Mouse (Mus musculus): Measurements from ENCODE around the gene Dusp16. TPM values are rescaled to one million over a fixed set of nuclear protein-coding genes. Genes with fewer than 3 reads are reported as not detected.

The Dusp16 gene
- polyA plus RNA-seq, 1 experiment from 2014 or later: 10.1 TPM

DNA sequence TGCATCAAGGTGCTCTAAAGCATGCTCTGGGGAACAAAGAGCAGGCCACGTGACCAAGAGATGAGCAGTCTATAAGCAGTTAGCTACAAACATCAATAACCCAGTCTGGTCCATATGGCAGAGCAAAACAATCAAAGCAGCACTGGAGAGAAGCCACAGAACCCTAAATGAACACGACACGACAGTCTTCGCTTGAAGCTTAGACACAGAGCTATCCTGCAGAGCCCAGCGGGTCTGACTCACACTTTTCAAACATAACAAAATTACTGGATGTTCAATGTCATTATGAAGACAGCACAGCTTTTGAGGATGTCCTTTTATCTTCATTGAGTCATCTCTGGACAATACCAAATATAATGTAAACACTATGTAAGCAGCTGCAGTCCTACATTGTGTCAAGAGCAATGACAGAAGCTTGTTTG lies 58.6 kb downstream of the Dusp16 start:
- TF ChIP-seq CTCF (IDR thresholded peaks at IDR 0.05; ENCODE audit: low read depth): no peak
- DNase-seq (ENCODE audit: low spot score) (no peak), ATAC-seq (replicated peaks; ENCODE audit: low FRiP score, low read depth) (no peak)
- Histone ChIP-seq H3K9ac (ENCODE audit: low read depth, low read length) (no peak overlapping the region), H3K4me3 (replicated peaks; ENCODE audit: low read depth, low read length) (no peak overlapping the region), H3K4me1 (replicated peaks; ENCODE audit: insufficient read depth, low read length) (no peaks in the 10 kb centered on the region), H3K4me2 (ENCODE audit: low read length) (no peak overlapping the region), H3K9me3 (replicated peaks; ENCODE audit: low read length) (no peaks in the 10 kb centered on the region), H3K36me3 (ENCODE audit: insufficient read depth, low read length) (peaks cover 8% of the 10 kb centered on the region; the same call in 1 of the 2 replicates), H3K27me3 (ENCODE audit: insufficient read depth, low read length) (no peaks in the 10 kb centered on the region), H3K27ac (no peak overlapping the region)
- WGBS: 87% methylated on average over 5 of the region's 5 CpGs

GRCm38 (mm10) chr6:134732813-134733212 lies 59.6 kb downstream of the Dusp16 start:
- no peak for TF ChIP-seq CTCF (IDR thresholded peaks at IDR 0.05; ENCODE audit: low read depth)
- no peak overlapping the region for H3K4me2 ChIP-seq (ENCODE audit: low read length)
- 0 out of 2 replicates have a peak, but pooled peaks cover 6% of the 10 kb centered on the region for H3K36me3 ChIP-seq (ENCODE audit: insufficient read depth, low read length)
- WGBS: 91% methylated on average over 8 of the region's 8 CpGs
- H3K9me3 ChIP-seq (replicated peaks; ENCODE audit: low read length): no peaks in the 10 kb centered on the region
- H3K4me3 ChIP-seq (replicated peaks; ENCODE audit: low read depth, low read length): no peak overlapping the region
- no peak overlapping the region for H3K9ac ChIP-seq (ENCODE audit: low read depth, low read length)
- no peak overlapping the region for H3K27ac ChIP-seq
- DNase-seq (ENCODE audit: low spot score) (no peak), ATAC-seq (replicated peaks; ENCODE audit: low FRiP score, low read depth) (no peak)
- H3K27me3 ChIP-seq (ENCODE audit: insufficient read depth, low read length): no peaks in the 10 kb centered on the region
- H3K4me1 ChIP-seq (replicated peaks; ENCODE audit: insufficient read depth, low read length): no peaks in the 10 kb centered on the region

- H3K9ac ChIP-seq (ENCODE audit: low read depth, low read length): no peak overlapping the region
- no peaks in the 10 kb centered on the region for H3K4me1 ChIP-seq (replicated peaks; ENCODE audit: insufficient read depth, low read length)
- DNase-seq (ENCODE audit: low spot score) (no peak), ATAC-seq (replicated peaks; ENCODE audit: low FRiP score, low read depth) (no peak)
- no peak overlapping the region for H3K27ac ChIP-seq
- 0 out of 2 replicates have a peak, but pooled peaks cover 2% of the 10 kb centered on the region for H3K36me3 ChIP-seq (ENCODE audit: insufficient read depth, low read length)
- no peaks in the 10 kb centered on the region for H3K9me3 ChIP-seq (replicated peaks; ENCODE audit: low read length)
- TF ChIP-seq CTCF (IDR thresholded peaks at IDR 0.05; ENCODE audit: low read depth): no peak
- no peak overlapping the region for H3K4me3 ChIP-seq (replicated peaks; ENCODE audit: low read depth, low read length)
- H3K27me3 ChIP-seq (ENCODE audit: insufficient read depth, low read length): no peaks in the 10 kb centered on the region
- 85% methylated on average over 3 of the region's 3 CpGs for WGBS
- no peak overlapping the region for H3K4me2 ChIP-seq (ENCODE audit: low read length)
Observed at GRCm38 (mm10) chr6:134730978-134731377, 61.4 kb downstream of the Dusp16 start.

- H3K9me3 ChIP-seq (replicated peaks; ENCODE audit: low read length): no peaks in the 10 kb centered on the region
- no peak for TF ChIP-seq CTCF (IDR thresholded peaks at IDR 0.05; ENCODE audit: low read depth)
- DNase-seq (ENCODE audit: low spot score) (no peak), ATAC-seq (replicated peaks; ENCODE audit: low FRiP score, low read depth) (no peak)
- H3K4me2 ChIP-seq (ENCODE audit: low read length): no peak overlapping the region
- no peak overlapping the region for H3K9ac ChIP-seq (ENCODE audit: low read depth, low read length)
- 0 out of 2 replicates have a peak, but pooled peaks cover 6% of the 10 kb centered on the region for H3K36me3 ChIP-seq (ENCODE audit: insufficient read depth, low read length)
- H3K27me3 ChIP-seq (ENCODE audit: insufficient read depth, low read length): no peaks in the 10 kb centered on the region
- H3K4me3 ChIP-seq (replicated peaks; ENCODE audit: low read depth, low read length): no peak overlapping the region
- no peak overlapping the region for H3K27ac ChIP-seq
- H3K4me1 ChIP-seq (replicated peaks; ENCODE audit: insufficient read depth, low read length): no peaks in the 10 kb centered on the region
Observed at GRCm38 (mm10) chr6:134725406-134725805, 67.0 kb downstream of the Dusp16 start.

- ATAC-seq (replicated peaks; ENCODE audit: low FRiP score, low read depth) (no peak), DNase-seq (ENCODE audit: low spot score) (no peak)
- TF ChIP-seq CTCF (IDR thresholded peaks at IDR 0.05; ENCODE audit: low read depth): no peak
- H3K27ac ChIP-seq: no peak overlapping the region; the same call in 1 of the 2 replicates
- no peaks in the 10 kb centered on the region for H3K4me1 ChIP-seq (replicated peaks; ENCODE audit: insufficient read depth, low read length)
- no peak overlapping the region for H3K9ac ChIP-seq (ENCODE audit: low read depth, low read length)
- no peaks in the 10 kb centered on the region for H3K27me3 ChIP-seq (ENCODE audit: insufficient read depth, low read length)
- 0 out of 2 replicates have a peak, but pooled peaks cover 18% of the 10 kb centered on the region for H3K36me3 ChIP-seq (ENCODE audit: insufficient read depth, low read length)
- no peak overlapping the region for H3K4me3 ChIP-seq (replicated peaks; ENCODE audit: low read depth, low read length)
- whole genome bisulfite sequencing: 78% methylated on average over 9 of the region's 9 CpGs
- no peaks in the 10 kb centered on the region for H3K9me3 ChIP-seq (replicated peaks; ENCODE audit: low read length)
- no peak overlapping the region for H3K4me2 ChIP-seq (ENCODE audit: low read length)
Observed at GRCm38 (mm10) chr6:134723833-134724553, 68.4 kb downstream of the Dusp16 start.

DNA sequence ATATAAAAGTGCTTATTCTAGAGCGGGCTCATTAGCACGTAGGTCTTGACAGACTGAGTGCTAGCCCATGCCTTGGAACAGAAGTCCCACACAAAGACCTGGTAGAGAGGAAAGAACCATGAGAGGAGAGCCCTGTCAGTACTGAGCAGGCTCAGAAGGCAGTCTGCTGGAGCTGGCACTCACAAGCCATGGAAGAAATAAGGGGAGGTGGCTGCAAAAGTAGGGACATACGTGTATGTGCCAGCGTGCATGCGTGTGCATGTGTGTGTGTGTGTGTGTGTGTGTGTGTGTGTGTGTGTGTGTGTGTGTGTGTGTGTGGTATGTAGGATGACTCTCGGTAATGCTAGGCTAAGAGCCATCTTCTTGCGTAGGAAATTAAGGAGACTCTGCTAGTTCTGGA lies 69.1 kb downstream of the Dusp16 start:
- no peaks in the 10 kb centered on the region for H3K9me3 ChIP-seq (replicated peaks; ENCODE audit: low read length)
- H3K27me3 ChIP-seq (ENCODE audit: insufficient read depth, low read length): no peaks in the 10 kb centered on the region
- H3K4me1 ChIP-seq (replicated peaks; ENCODE audit: insufficient read depth, low read length): no peaks in the 10 kb centered on the region
- ATAC-seq (replicated peaks; ENCODE audit: low FRiP score, low read depth) (no peak), DNase-seq (ENCODE audit: low spot score) (no peak)
- H3K4me2 ChIP-seq (ENCODE audit: low read length): no peak overlapping the region
- H3K4me3 ChIP-seq (replicated peaks; ENCODE audit: low read depth, low read length): no peak overlapping the region
- 0 out of 2 replicates have a peak, but pooled peaks cover 18% of the 10 kb centered on the region for H3K36me3 ChIP-seq (ENCODE audit: insufficient read depth, low read length)
- WGBS: 92% methylated on average over 7 of the region's 7 CpGs
- no peak overlapping the region for H3K9ac ChIP-seq (ENCODE audit: low read depth, low read length)
- H3K27ac ChIP-seq: no peak overlapping the region
- TF ChIP-seq CTCF (IDR thresholded peaks at IDR 0.05; ENCODE audit: low read depth): no peak

All from kidney, postnatal 0 days (tissue).